ENCODE assay signal across 14 mouse cellular contexts in genomic region chr5:107941222-107941621, GRCm38 (mm10). TPM values are rescaled to one million over a fixed set of nuclear protein-coding genes. Genes with fewer than 3 reads are reported as not detected.
DNase-seq lines count a peak whose midpoint lies in the region; ATAC-seq and TF ChIP-seq lines count a peak whose summit lies in the region.
"Had no signal": no experiment of that assay in that cellular context is flagged by ENCODE, and none has a peak within 500 bp of the region (broad histone marks: within the 10 kb centered on the region; RNA-seq: fewer than 3 reads in every experiment).

No protein-coding gene starts in this region.

- DNase-seq in lung, adult 2 months, result peak; percentile 60
- DNase-seq in left cerebral cortex, adult 18-20 months (ENCODE audit: low spot score in 2 of 2), result no peak
- no peak for DNase-seq in cerebellum, postnatal 4 days (ENCODE audit: low spot score in 2 of 2)
- DNase-seq: heart, postnatal 36 days; liver; midbrain, embryonic 14.5 days had no signal

- H3K36me3 ChIP-seq in hindbrain, embryonic 15.5 days, result no peaks in the 10 kb centered on the region
- H3K36me3 ChIP-seq in hindbrain, embryonic 12.5 days, result no peaks in the 10 kb centered on the region
- no peaks in the 10 kb centered on the region for H3K36me3 ChIP-seq in stomach, embryonic 16.5 days (ENCODE audit: control insufficient read depth, insufficient read depth, low read length)
- H3K36me3 ChIP-seq: embryonic facial prominence, embryonic 13.5 days; stomach, embryonic 15.5 days had no signal

- no peak for TF ChIP-seq CTCF in lung, adult 2 months (IDR thresholded peaks at IDR 0.05; ENCODE audit: insufficient read depth, low read length)

- no peak for TF ChIP-seq POLR2A in lung, adult 2 months (IDR thresholded peaks at IDR 0.05; ENCODE audit: borderline replicate concordance, extremely low read depth, low read depth, low read length)

- H3K27ac ChIP-seq in hindbrain, embryonic 15.5 days (replicated peaks), result no peak overlapping the region
- no peak overlapping the region for H3K27ac ChIP-seq in hindbrain, embryonic 12.5 days
- H3K27ac ChIP-seq in stomach, embryonic 16.5 days (ENCODE audit: low read length), result no peak overlapping the region
- H3K27ac ChIP-seq: embryonic facial prominence, embryonic 13.5 days; layer of hippocampus, adult 2 months; stomach, embryonic 15.5 days had no signal

- peak; percentile 38; the same call in 1 of the 2 replicates for ATAC-seq in hindbrain, embryonic 15.5 days (ENCODE audit: low FRiP score, low read depth)
- ATAC-seq in hindbrain, embryonic 12.5 days (ENCODE audit: low FRiP score), result no peak
- peak; percentile 26 for ATAC-seq in inflammation-experienced regulatory T-cells, adult 6 months
- 0 out of 2 replicates have a peak, but pooled peaks have one; percentile 40 for ATAC-seq in stomach, embryonic 16.5 days (ENCODE audit: insufficient read depth, low FRiP score)
- ATAC-seq in megakaryocyte, adult 5-6 weeks (ENCODE audit: poor library complexity, severe bottlenecking), result no peak

- WGBS in hindbrain, embryonic 15.5 days, result 49% methylated on average over 6 of the region's 6 CpGs
- 58% methylated on average over 6 of the region's 6 CpGs for WGBS in hindbrain, embryonic 12.5 days
- 27% methylated on average over 6 of the region's 6 CpGs for WGBS in lung, adult 2 months
- 36% methylated on average over 6 of the region's 6 CpGs for WGBS in stomach, embryonic 16.5 days

- no peak overlapping the region for H3K9ac ChIP-seq in hindbrain, embryonic 15.5 days
- no peak overlapping the region for H3K9ac ChIP-seq in hindbrain, embryonic 12.5 days
- H3K9ac ChIP-seq in stomach, embryonic 16.5 days (ENCODE audit: low read length), result no peak overlapping the region
- H3K9ac ChIP-seq: embryonic facial prominence, embryonic 13.5 days; stomach, embryonic 15.5 days had no signal

- H3K4me1 ChIP-seq in hindbrain, embryonic 15.5 days (replicated peaks), result no peaks in the 10 kb centered on the region
- no peaks in the 10 kb centered on the region for H3K4me1 ChIP-seq in hindbrain, embryonic 12.5 days
- H3K4me1 ChIP-seq in lung, adult 2 months (ENCODE audit: control insufficient read depth, insufficient read depth, low read length), result peaks cover 9% of the 10 kb centered on the region
- no peaks in the 10 kb centered on the region for H3K4me1 ChIP-seq in stomach, embryonic 16.5 days (ENCODE audit: control insufficient read depth, insufficient read depth, low read length)
- H3K4me1 ChIP-seq: embryonic facial prominence, embryonic 13.5 days; stomach, embryonic 15.5 days had no signal

- H3K4me3 ChIP-seq in hindbrain, embryonic 15.5 days, result no peak overlapping the region
- H3K4me3 ChIP-seq in hindbrain, embryonic 12.5 days, result no peak overlapping the region
- H3K4me3 ChIP-seq in lung, adult 2 months (replicated peaks; ENCODE audit: extremely low read depth, low read depth, low read length), result no peak overlapping the region
- no peak overlapping the region for H3K4me3 ChIP-seq in stomach, embryonic 16.5 days (replicated peaks; ENCODE audit: low read length)
- H3K4me3 ChIP-seq: embryonic facial prominence, embryonic 13.5 days; layer of hippocampus, adult 2 months; stomach, embryonic 15.5 days had no signal

- no peaks in the 10 kb centered on the region for H3K27me3 ChIP-seq in hindbrain, embryonic 15.5 days
- no peaks in the 10 kb centered on the region for H3K27me3 ChIP-seq in hindbrain, embryonic 12.5 days
- H3K27me3 ChIP-seq in stomach, embryonic 16.5 days (ENCODE audit: control insufficient read depth, insufficient read depth, low read length), result no peaks in the 10 kb centered on the region
- H3K27me3 ChIP-seq: embryonic facial prominence, embryonic 13.5 days; stomach, embryonic 15.5 days had no signal

- no peak overlapping the region for H3K4me2 ChIP-seq in hindbrain, embryonic 15.5 days
- H3K4me2 ChIP-seq in hindbrain, embryonic 12.5 days (replicated peaks), result no peak overlapping the region
- no peak overlapping the region for H3K4me2 ChIP-seq in stomach, embryonic 16.5 days (ENCODE audit: low read depth, low read length)
- H3K4me2 ChIP-seq: embryonic facial prominence, embryonic 13.5 days; stomach, embryonic 15.5 days had no signal

- H3K9me3 ChIP-seq in hindbrain, embryonic 15.5 days, result no peaks in the 10 kb centered on the region
- no peaks in the 10 kb centered on the region for H3K9me3 ChIP-seq in hindbrain, embryonic 12.5 days (replicated peaks)
- H3K9me3 ChIP-seq in stomach, embryonic 16.5 days (replicated peaks; ENCODE audit: control insufficient read depth, low read length), result no peaks in the 10 kb centered on the region
- H3K9me3 ChIP-seq: embryonic facial prominence, embryonic 13.5 days; stomach, embryonic 15.5 days had no signal

RNA-seq across cellular contexts. Expression of gene Rpl5, which starts 40.9 kb away (rescaled TPM):
- 57.8 and 61.0 TPM in 2 replicates for polyA plus RNA-seq in hindbrain, embryonic 15.5 days (2015; fragmentation: Nextera tagmentation; extraction: Ambion mirVana)
- 59.8 and 66.8 TPM in 2 replicates for polyA plus RNA-seq in hindbrain, embryonic 12.5 days (2016; fragmentation: Nextera tagmentation; extraction: Ambion mirVana)
- 100 to 1,000 TPM in 1 of 3 experiments, 10 to 100 TPM in 2; 47.1 to 105 (median 92.6) TPM for polyA plus RNA-seq in inflammation-experienced regulatory T-cells, adult 6 months (2017; shearing (Covaris generic))
- 17.2 and 18.8 TPM in 2 replicates for polyA plus RNA-seq in lung, adult 2 months (2012; rRNA removed)
- polyA plus RNA-seq in stomach, embryonic 16.5 days (2015; fragmentation: Nextera tagmentation; extraction: Ambion mirVana), result 60.0 and 63.3 TPM in 2 replicates
- total RNA-seq in left cerebral cortex, adult 18-20 months (2021), result 10 to 100 TPM; 48.6 to 54.7 TPM
- 281 and 294 TPM in 2 replicates for total RNA-seq in megakaryocyte, adult 5-6 weeks (2015)
- total RNA-seq in megakaryocyte, adult 5-6 weeks (2017), result 116 and 124 TPM in 2 replicates

RNA-seq across cellular contexts. Expression of gene Fam69a, which starts 45.7 kb away (rescaled TPM):
- polyA plus RNA-seq in hindbrain, embryonic 15.5 days (2015; fragmentation: Nextera tagmentation; extraction: Ambion mirVana), result 58.7 and 62.0 TPM in 2 replicates
- 31.0 and 31.4 TPM in 2 replicates for polyA plus RNA-seq in hindbrain, embryonic 12.5 days (2016; fragmentation: Nextera tagmentation; extraction: Ambion mirVana)
- 10 to 100 TPM; 68.5 to 100.0 (median 78.8) TPM for polyA plus RNA-seq in inflammation-experienced regulatory T-cells, adult 6 months (2017; shearing (Covaris generic))
- polyA plus RNA-seq in lung, adult 2 months (2012; rRNA removed), result 1.6 and 4.4 TPM in 2 replicates
- polyA plus RNA-seq in stomach, embryonic 16.5 days (2015; fragmentation: Nextera tagmentation; extraction: Ambion mirVana), result 30.0 and 32.1 TPM in 2 replicates
- 10 to 100 TPM; 29.1 to 36.2 TPM for total RNA-seq in left cerebral cortex, adult 18-20 months (2021)
- total RNA-seq in megakaryocyte, adult 5-6 weeks (2015), result 138 and 149 TPM in 2 replicates
- total RNA-seq in megakaryocyte, adult 5-6 weeks (2017), result 55.5 and 60.0 TPM in 2 replicates

Comparison
In these comparisons a context has a peak if more than half of its experiments do, and no peak if none do; other contexts are left out.
1. ATAC-seq: peak in hindbrain, embryonic 15.5 days (single experiment), inflammation-experienced regulatory T-cells, adult 6 months (single experiment) and stomach, embryonic 16.5 days (single experiment); none in hindbrain, embryonic 12.5 days (single experiment) and megakaryocyte, adult 5-6 weeks (single experiment).